Mouse (Mus musculus): Measurements from ENCODE around the gene Erich3.

- TF ChIP-seq ZC3H11A (IDR thresholded peaks at IDR 0.05; ENCODE audit: low read depth, low read length): no peak
- TF ChIP-seq CTCF (IDR thresholded peaks at IDR 0.05 in 2 of 3, conservative IDR thresholded peaks at IDR 0.05 in 1 of 3; ENCODE audit: control insufficient read depth in 1 of 3, insufficient read depth in 1 of 3, low read depth in 2 of 3, low read length in 3 of 3, poor library complexity in 1 of 3, severe bottlenecking in 1 of 3): no peak
- no peak for TF ChIP-seq MXI1 (IDR thresholded peaks at IDR 0.05; ENCODE audit: low read depth, low read length)
- no peak for TF ChIP-seq GATA1 (IDR thresholded peaks at IDR 0.05; ENCODE audit: low read depth, low read length)
- no peak for TF ChIP-seq EP300 (IDR thresholded peaks at IDR 0.05; ENCODE audit: low read depth in 1 of 2, low read length in 2 of 2)
- no peak for TF ChIP-seq MYC (IDR thresholded peaks at IDR 0.05; ENCODE audit: low read depth, low read length)
- no peak for TF ChIP-seq RAD21 (IDR thresholded peaks at IDR 0.05; ENCODE audit: low read depth, low read length)
Measured at GRCm38 (mm10) chr3:154816231-154816630, 152.6 kb downstream of the Erich3 start.

Measured in MEL (cell line).